22 mouse cellular contexts compared by ENCODE assay signal in the genomic region with DNA sequence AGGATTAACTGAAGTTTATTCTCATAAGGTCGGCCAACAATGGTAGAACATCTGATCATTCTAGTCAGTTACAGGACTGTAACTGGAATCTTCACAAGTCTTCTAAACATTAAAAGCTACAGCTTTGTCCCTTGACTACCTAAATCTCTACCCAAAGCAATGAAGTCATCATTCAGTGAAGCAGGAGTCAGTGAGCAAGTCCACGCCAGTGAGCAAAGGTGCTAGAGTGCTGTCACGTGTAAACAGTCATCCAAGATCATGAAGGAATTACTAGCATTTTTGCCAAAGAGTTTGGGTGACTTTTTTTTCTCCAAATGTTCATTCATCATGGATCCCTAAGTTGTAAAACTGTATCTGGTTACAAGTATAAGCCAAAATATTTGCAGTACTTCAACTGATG. TPM values are rescaled to one million over a fixed set of nuclear protein-coding genes. Genes with fewer than 3 reads are reported as not detected.
DNase-seq lines count a peak whose midpoint lies in the region; ATAC-seq and TF ChIP-seq lines count a peak whose summit lies in the region.
"Had no signal": no experiment of that assay in that cellular context is flagged by ENCODE, and none has a peak within 500 bp of the region (broad histone marks: within the 10 kb centered on the region; RNA-seq: fewer than 3 reads in every experiment).

No protein-coding gene starts in this region.

- H3K9me3 ChIP-seq in heart, embryonic 10.5 days, result no peaks in the 10 kb centered on the region
- H3K9me3 ChIP-seq in CH12.LX (replicated peaks; ENCODE audit: low read length), result no peaks in the 10 kb centered on the region
- no peaks in the 10 kb centered on the region for H3K9me3 ChIP-seq in MEL (replicated peaks; ENCODE audit: insufficient read depth, low read length)
- no peaks in the 10 kb centered on the region for H3K9me3 ChIP-seq in hindbrain, embryonic 12.5 days (replicated peaks)
- H3K9me3 ChIP-seq: G1E had no signal

- H3K27ac ChIP-seq in heart, embryonic 10.5 days, result no peak overlapping the region
- H3K27ac ChIP-seq in CH12.LX (ENCODE audit: insufficient read depth, low read depth) (no peak overlapping the region), MEL (ENCODE audit: control insufficient read depth, low read depth, low read length) (no peak overlapping the region)
- H3K27ac ChIP-seq in hindbrain, embryonic 12.5 days, result no peak overlapping the region

- no peaks in the 10 kb centered on the region for H3K27me3 ChIP-seq in heart, embryonic 10.5 days (ENCODE audit: insufficient read depth, poor library complexity, severe bottlenecking)
- H3K27me3 ChIP-seq in CH12.LX (replicated peaks), result no peaks in the 10 kb centered on the region
- H3K27me3 ChIP-seq in MEL (ENCODE audit: control insufficient read depth in 1 of 2, insufficient read depth in 2 of 2, low read length in 2 of 2), result no peaks in the 10 kb centered on the region
- H3K27me3 ChIP-seq in hindbrain, embryonic 12.5 days, result no peaks in the 10 kb centered on the region
- H3K27me3 ChIP-seq: Patski had no signal

- H3K9ac ChIP-seq in CH12.LX (ENCODE audit: insufficient read depth, low read depth) (no peak overlapping the region), MEL (ENCODE audit: control insufficient read depth, low read depth, low read length, poor library complexity, severe bottlenecking) (no peak overlapping the region)
- no peak overlapping the region for H3K9ac ChIP-seq in hindbrain, embryonic 12.5 days

- H3K4me2 ChIP-seq in CH12.LX (ENCODE audit: insufficient read depth, low read depth, poor library complexity, severe bottlenecking), result no peak overlapping the region
- H3K4me2 ChIP-seq in hindbrain, embryonic 12.5 days (replicated peaks), result no peak overlapping the region

- TF ChIP-seq RAD21 in CH12.LX (IDR thresholded peaks at IDR 0.05; ENCODE audit: low read depth, low read length), result no peak
- TF ChIP-seq RAD21 in MEL (IDR thresholded peaks at IDR 0.05; ENCODE audit: low read depth, low read length), result no peak

- H3K79me2 ChIP-seq in CH12.LX (replicated peaks; ENCODE audit: control insufficient read depth, extremely low read depth, insufficient read depth, poor library complexity, severe bottlenecking), result no peaks in the 10 kb centered on the region; the same call in 1 of the 2 replicates
- no peaks in the 10 kb centered on the region for H3K79me2 ChIP-seq in MEL (ENCODE audit: control insufficient read depth, insufficient read depth, low read length, poor library complexity)

- H3K36me3 ChIP-seq in heart, embryonic 10.5 days, result peaks cover 85% of the 10 kb centered on the region
- H3K36me3 ChIP-seq in CH12.LX (replicated peaks in 1 of 2; ENCODE audit: control insufficient read depth in 1 of 2, insufficient read depth in 1 of 2, low read length in 1 of 2) (peaks cover 51 to 95% of the 10 kb centered on the region in 2 experiments), MEL (ENCODE audit: control insufficient read depth in 1 of 2, insufficient read depth in 2 of 2, low read length in 2 of 2) (peaks cover 0 to 37% of the 10 kb centered on the region in 2 experiments)
- peaks cover 54% of the 10 kb centered on the region for H3K36me3 ChIP-seq in hindbrain, embryonic 12.5 days

- no peak for TF ChIP-seq POLR2A in CH12.LX (IDR thresholded peaks at IDR 0.05; ENCODE audit: low read depth, low read length)
- TF ChIP-seq POLR2A in MEL (IDR thresholded peaks at IDR 0.05; ENCODE audit: control insufficient read depth in 1 of 2, insufficient read depth in 1 of 2, low read depth in 1 of 2, low read length in 2 of 2, poor library complexity in 1 of 2), result no peak; a peak in 1 of 4 replicates

- TF ChIP-seq EP300 in CH12.LX (IDR thresholded peaks at IDR 0.05; ENCODE audit: low read length) (no peak), MEL (IDR thresholded peaks at IDR 0.05; ENCODE audit: low read depth in 1 of 2, low read length in 2 of 2) (no peak)

- in situ Hi-C loops in CH12.LX (cut with MboI; ENCODE audit: low pct_ligation_motif_present, low pct_unique_long_range_greater_than_20kb, low sequenced_read_pairs), result no loop called here

- 83% methylated on average over 3 of the region's 3 CpGs for WGBS in heart, embryonic 10.5 days
- 91% methylated on average over 3 of the region's 3 CpGs for WGBS in hindbrain, embryonic 12.5 days

- DNase-seq in heart, adult 11 months, result peak; percentile 70
- no peak for DNase-seq in heart, embryonic 10.5 days (ENCODE audit: low spot score)
- no peak for DNase-seq in CH12.LX (ENCODE audit: extremely low read depth)
- DNase-seq in MEL (ENCODE audit: low read depth, low spot score), result no peak
- DNase-seq in lung, postnatal 14 days, result no peak
- DNase-seq: adrenal gland, adult 2 months; adrenal gland, adult 8-10 months; adrenal gland, postnatal 10 days; adrenal gland, postnatal 14 days; adrenal gland, postnatal 25 days; adrenal gland, postnatal 36 days; B cell, adult 2 months; cerebellum, adult 11 months; cerebellum, adult 11-12 months; cerebellum, adult 18-20 months; cerebellum, adult 2 months; cerebellum, adult 8-10 months had no signal

- TF ChIP-seq CTCF in CH12.LX (conservative IDR thresholded peaks at IDR 0.05 in 1 of 2, IDR thresholded peaks at IDR 0.05 in 1 of 2; ENCODE audit: low read depth in 2 of 2, low read length in 2 of 2) (no peak), MEL (IDR thresholded peaks at IDR 0.05 in 2 of 3, conservative IDR thresholded peaks at IDR 0.05 in 1 of 3; ENCODE audit: control insufficient read depth in 1 of 3, insufficient read depth in 1 of 3, low read depth in 2 of 3, low read length in 3 of 3, poor library complexity in 1 of 3, severe bottlenecking in 1 of 3) (no peak)

- no peak overlapping the region for H3K4me3 ChIP-seq in heart, embryonic 10.5 days
- H3K4me3 ChIP-seq in CH12.LX (replicated peaks in 1 of 3; ENCODE audit: low read depth in 2 of 3, low read length in 2 of 3, poor library complexity in 1 of 3) (no peak overlapping the region), MEL (ENCODE audit: control insufficient read depth in 1 of 2, insufficient read depth in 1 of 2, low read depth in 2 of 2, low read length in 2 of 2) (no peak overlapping the region)
- H3K4me3 ChIP-seq in hindbrain, embryonic 12.5 days, result no peak overlapping the region

- no peaks in the 10 kb centered on the region for H3K4me1 ChIP-seq in heart, embryonic 10.5 days
- H3K4me1 ChIP-seq in CH12.LX (ENCODE audit: control insufficient read depth in 1 of 2, insufficient read depth in 2 of 2) (no peaks in the 10 kb centered on the region), MEL (ENCODE audit: control insufficient read depth in 1 of 2, insufficient read depth in 2 of 2, low read length in 2 of 2) (no peaks in the 10 kb centered on the region)
- no peaks in the 10 kb centered on the region for H3K4me1 ChIP-seq in hindbrain, embryonic 12.5 days

- ATAC-seq in hindbrain, embryonic 12.5 days (ENCODE audit: low FRiP score), result no peak
- ATAC-seq: activated CD4-positive, CD25-positive, alpha-beta regulatory T cell, adult 4 months; CD4-positive, CD25-positive, alpha-beta regulatory T cell, adult 4 months; Patski had no signal

- dilution Hi-C loops in CH12.LX (cut with MboI; ENCODE audit: extremely low pct_ligation_motif_present, extremely low pct_unique_long_range_greater_than_20kb, low sequenced_read_pairs), result no loop called here

TF ChIP-seq in CH12.LX, 34 proteins besides CTCF, POLR2A, EP300 and RAD21:
- no peak for TF ChIP-seq ZNF384 (IDR thresholded peaks at IDR 0.05; ENCODE audit: low read depth, low read length)
- 0 out of 2 replicates have a peak, but pooled peaks have one; percentile 30 for TF ChIP-seq ZMIZ1 (IDR thresholded peaks at IDR 0.05; ENCODE audit: low read depth, low read length)
- no peak for TF ChIP-seq JUN (IDR thresholded peaks at IDR 0.05; ENCODE audit: insufficient read depth, low read depth, low read length)
- no peak for TF ChIP-seq IRF4 (IDR thresholded peaks at IDR 0.05; ENCODE audit: low read depth, low read length)

TF ChIP-seq in MEL, 35 proteins besides CTCF, POLR2A, EP300 and RAD21:
- peak; percentile 52 for TF ChIP-seq POLR2AphosphoS2 (IDR thresholded peaks at IDR 0.05; ENCODE audit: low read length)
- no peak for TF ChIP-seq JUND (IDR thresholded peaks at IDR 0.05; ENCODE audit: low read depth, low read length)

RNA-seq across cellular contexts. Expression of a gene that starts 14.7 kb away (rescaled TPM):
- 178 and 219 TPM in 2 replicates for polyA plus RNA-seq in heart, embryonic 10.5 days (2016; fragmentation: Nextera tagmentation; extraction: Ambion mirVana)
- total RNA-seq in CH12.LX (2012; rRNA removed), result 177 and 244 TPM in 2 replicates
- total RNA-seq in CH12.LX (2014; rRNA removed), result 697 and 769 TPM in 2 replicates
- 494 and 495 TPM in 2 replicates for polyA plus RNA-seq in CH12.LX (2012; ENCODE audit: insufficient read length, low read depth)
- 191 and 232 TPM in 2 replicates for total RNA-seq in MEL (2012; rRNA removed)
- 1,000 to 10,000 TPM in 1 of 2 experiments, 100 to 1,000 TPM in 1; 228 to 1,181 TPM for polyA plus RNA-seq in MEL (2012; ENCODE audit: insufficient read depth in 1 of 2, insufficient read length in 2 of 2, low read depth in 1 of 2, low replicate concordance in 2 of 2, missing spikeins in 1 of 2)
- 183 and 196 TPM in 2 replicates for polyA plus RNA-seq in hindbrain, embryonic 12.5 days (2016; fragmentation: Nextera tagmentation; extraction: Ambion mirVana)

RNA-seq across cellular contexts. Expression of a gene that starts 36.3 kb away (rescaled TPM):
- polyA plus RNA-seq in heart, embryonic 10.5 days (2016; fragmentation: Nextera tagmentation; extraction: Ambion mirVana), result 64.6 and 97.9 TPM in 2 replicates
- total RNA-seq in CH12.LX (2012; rRNA removed) (111 and 132 TPM in 2 replicates), CH12.LX (2014; rRNA removed) (147 and 151 TPM in 2 replicates), MEL (2012; rRNA removed) (84.4 and 89.6 TPM in 2 replicates)
- polyA plus RNA-seq in CH12.LX (2012; ENCODE audit: insufficient read length, low read depth) (502 and 886 TPM in 2 replicates), MEL (2012; ENCODE audit: insufficient read depth in 1 of 2, insufficient read length in 2 of 2, low read depth in 1 of 2, low replicate concordance in 2 of 2, missing spikeins in 1 of 2) (100 to 1,000 TPM; 376 to 547 TPM)
- 98.4 and 109 TPM in 2 replicates for polyA plus RNA-seq in hindbrain, embryonic 12.5 days (2016; fragmentation: Nextera tagmentation; extraction: Ambion mirVana)

RNA-seq across cellular contexts. Expression of a gene that starts 41.6 kb away (rescaled TPM):
- 78.2 and 82.7 TPM in 2 replicates for polyA plus RNA-seq in heart, embryonic 10.5 days (2016; fragmentation: Nextera tagmentation; extraction: Ambion mirVana)
- total RNA-seq in CH12.LX (2012; rRNA removed) (78.6 and 85.3 TPM in 2 replicates), CH12.LX (2014; rRNA removed) (177 and 242 TPM in 2 replicates), MEL (2012; rRNA removed) (40.9 and 48.7 TPM in 2 replicates)
- polyA plus RNA-seq in CH12.LX (2012; ENCODE audit: insufficient read length, low read depth) (171 and 177 TPM in 2 replicates), MEL (2012; ENCODE audit: insufficient read depth in 1 of 2, insufficient read length in 2 of 2, low read depth in 1 of 2, low replicate concordance in 2 of 2, missing spikeins in 1 of 2) (100 to 1,000 TPM in 1 of 2 experiments, 10 to 100 TPM in 1; 77.4 to 202 TPM)
- 118 and 124 TPM in 2 replicates for polyA plus RNA-seq in hindbrain, embryonic 12.5 days (2016; fragmentation: Nextera tagmentation; extraction: Ambion mirVana)
